Mouse (Mus musculus) left cerebral cortex, postnatal 14 days (tissue): ENCODE measurements at regions not wholly inside any gene's neighbourhood (a gene's known extent, or its start where the extent isn't known, plus 50 kb on each side); places are given as distances from the start of the nearest gene placed in this dataset.

Experiments
- DNase-seq, 2 experiments: peaks; one replicate each; pipeline ENCODE4 v3.0.0; 2021 to 2022; ENCODE audit warnings: low spot score in 2 of 2, mixed read lengths in 1 of 2
- intact Hi-C: fragments of 180-260 bp; cut with DNase I; formaldehyde crosslinking; loops from one replicate; pipeline ENCODE4 v1.15.1; 2025

- intact Hi-C loops, result no loop called here
- DNase-seq, result no peak
These were observed 72.9 kb downstream of the Manea start for GRCm38 (mm10) chr4:26273754-26274153.

GRCm38 (mm10) chr4:26259230-26260029 is 87.3 kb downstream of the Manea start:
- DNase-seq, result no peak
- intact Hi-C loops, result no loop called here

- DNase-seq, result no peak
- intact Hi-C loops, result no loop called here
These were observed 90.8 kb downstream of the Manea start for GRCm38 (mm10) chr4:26255889-26256288.

DNA sequence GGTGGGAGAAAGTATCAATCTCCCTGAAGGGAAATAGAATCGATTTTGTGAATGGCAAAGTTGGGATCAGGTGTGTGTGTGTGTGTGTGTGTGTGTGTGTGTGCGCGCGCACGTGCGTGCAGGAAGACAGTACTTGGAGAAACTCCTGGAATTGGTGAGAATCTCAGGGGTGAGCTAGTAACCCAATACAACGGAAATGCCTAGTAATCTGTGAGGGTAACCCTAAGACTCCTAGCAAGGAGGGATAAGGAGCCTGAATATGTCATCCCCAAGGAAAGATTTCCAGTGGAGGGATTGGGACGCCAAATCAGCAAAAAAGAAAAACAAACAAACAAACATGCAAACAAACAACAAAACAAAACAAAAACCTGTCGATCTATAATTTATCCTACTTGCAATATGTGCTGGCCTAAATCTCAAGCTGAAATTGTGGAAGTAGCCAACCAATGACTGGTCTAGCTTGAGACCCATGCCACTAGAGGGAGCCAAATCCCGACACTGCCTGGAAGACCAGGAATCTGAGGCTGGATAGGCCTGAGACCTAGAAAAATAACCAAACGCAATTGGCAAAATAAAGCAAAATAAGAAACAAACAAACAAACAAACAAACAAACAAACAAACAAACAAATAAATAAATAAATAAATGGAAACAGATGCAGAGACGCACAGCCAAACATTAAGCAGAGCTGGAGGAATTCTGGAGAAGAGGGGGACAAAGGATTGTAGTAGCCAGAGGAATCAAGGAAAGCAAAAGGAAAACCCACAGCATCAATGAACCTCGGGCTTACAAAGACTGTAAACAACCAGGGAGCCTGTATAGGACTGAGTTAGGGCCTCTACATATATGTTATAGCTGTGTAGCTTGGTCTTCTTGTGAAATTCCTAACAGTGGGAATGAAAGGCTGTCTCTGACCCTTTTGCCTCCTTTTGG is 98.5 kb downstream of the Manea start:
- intact Hi-C loops, result loop anchor here (5.0 kb wide), 1 partner anchor 244 kb away; no protein-coding TSS in a partner anchor
- peak; percentile 5 to 59 for DNase-seq

- no peak for DNase-seq
- intact Hi-C loops, result no loop called here
These were observed 123.4 kb downstream of the Manea start for GRCm38 (mm10) chr4:26223267-26223666.
